Mouse (Mus musculus) megakaryocyte, embryonic 14.5 days (primary cell): ENCODE measurements at regions not wholly inside any gene's neighbourhood (a gene's known extent, or its start where the extent isn't known, plus 50 kb on each side); places are given as distances from the start of the nearest gene placed in this dataset.

Experiments
- FLI1 ChIP-seq: IDR thresholded peaks from 2 replicates; pipeline ENCODE4 v1.6.1; 2012; ENCODE audit warnings: low read length, inconsistent platforms, mixed read lengths
- GATA1 ChIP-seq: IDR thresholded peaks from 3 replicates; pipeline ENCODE4 v1.6.1; 2012; ENCODE audit warnings: mixed read lengths, low read length, inconsistent platforms, borderline replicate concordance

DNA sequence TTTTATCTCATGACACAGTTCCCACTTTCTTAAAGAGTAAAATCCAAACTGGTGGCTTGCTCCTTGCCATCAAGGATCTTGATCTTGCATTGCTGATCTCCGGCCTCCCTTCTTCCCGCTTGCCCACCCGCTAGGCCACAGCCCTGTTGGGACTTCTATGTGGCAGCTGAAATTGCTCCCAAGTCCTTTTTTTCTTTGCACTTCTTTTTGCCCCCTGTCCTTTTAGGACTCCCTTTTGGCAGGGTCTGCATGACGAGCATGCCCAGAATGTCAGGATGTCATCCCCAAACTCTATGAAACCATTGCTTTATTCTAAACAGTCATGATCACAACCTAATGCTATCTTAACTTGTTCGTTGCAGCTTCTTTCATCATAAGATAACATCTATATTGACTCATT is 588.6 kb downstream of the Tox3 start:
- TF ChIP-seq GATA1 (no peak), FLI1 (no peak)
